Mouse (Mus musculus) liver, embryonic 14.5 days (tissue): ENCODE measurements around the gene Rtel1.

Source experiments
- CTCF ChIP-seq: IDR thresholded peaks from 2 replicates; pipeline ENCODE4 v1.5.1; 2016; ENCODE audit warnings: antibody characterized with exemption, low read depth, control low read depth
- EP300 ChIP-seq: IDR thresholded peaks from 2 replicates; pipeline ENCODE4 v1.6.1; 2016; ENCODE audit warnings: antibody characterized with exemption, low read depth

DNA sequence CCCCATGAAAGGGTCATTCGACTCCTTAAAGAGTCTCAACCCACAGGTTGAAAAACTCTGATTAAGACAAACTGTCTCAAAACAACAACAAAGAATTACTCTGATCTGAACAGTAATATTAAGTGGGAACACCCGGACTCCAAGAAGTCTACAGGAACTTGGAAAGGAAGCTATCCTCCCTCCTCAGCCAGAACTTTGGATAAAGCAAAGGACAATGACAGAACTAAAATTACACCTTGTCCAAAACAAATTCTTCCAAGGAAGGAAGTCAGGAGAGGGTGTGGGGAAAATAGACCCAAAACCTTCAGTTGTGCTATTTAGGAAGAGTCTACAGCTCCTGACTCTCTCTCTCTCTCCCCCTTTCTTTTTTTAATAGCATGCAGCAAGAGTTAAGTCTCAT lies 47.4 kb upstream of the Rtel1 start:
- TF ChIP-seq CTCF (no peak), EP300 (no peak)
